Mouse (Mus musculus): Measurements from ENCODE around the gene Fgfr2.

The Fgfr2 gene

GRCm38 (mm10) chr7:130262528-130263232 lies 2860.5 kb downstream of the Fgfr2 start:
- in situ Hi-C loops (cut with MboI, MseI) = no loop called here

- in situ Hi-C loops (cut with MboI, MseI) = no loop called here
Observed at GRCm38 (mm10) chr7:130261684-130262527, 2861.2 kb downstream of the Fgfr2 start.

- in situ Hi-C loops (cut with MboI, MseI) = no loop called here
Observed at GRCm38 (mm10) chr7:130260905-130261683, 2862.1 kb downstream of the Fgfr2 start.

DNA sequence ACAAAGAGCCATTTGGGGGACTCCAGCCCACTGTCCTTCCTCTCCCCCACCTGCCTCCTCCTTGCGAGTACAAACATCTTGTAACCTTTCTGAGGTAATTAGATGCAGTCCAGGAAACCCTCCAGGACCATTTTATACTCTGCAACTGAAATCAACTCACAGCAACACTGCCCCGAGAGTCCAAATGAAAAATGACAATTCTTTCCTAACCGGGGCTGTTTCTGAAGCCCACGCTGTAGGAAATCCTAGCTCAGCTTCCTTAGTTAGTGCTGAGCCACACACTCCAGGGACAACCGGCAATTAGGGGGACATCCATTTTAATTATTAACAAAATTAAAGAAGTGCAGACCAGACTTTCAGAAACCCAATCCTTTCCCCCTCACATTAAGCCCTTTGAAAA lies 2863.1 kb downstream of the Fgfr2 start:
- in situ Hi-C loops (cut with MboI, MseI) = no loop called here

DNA sequence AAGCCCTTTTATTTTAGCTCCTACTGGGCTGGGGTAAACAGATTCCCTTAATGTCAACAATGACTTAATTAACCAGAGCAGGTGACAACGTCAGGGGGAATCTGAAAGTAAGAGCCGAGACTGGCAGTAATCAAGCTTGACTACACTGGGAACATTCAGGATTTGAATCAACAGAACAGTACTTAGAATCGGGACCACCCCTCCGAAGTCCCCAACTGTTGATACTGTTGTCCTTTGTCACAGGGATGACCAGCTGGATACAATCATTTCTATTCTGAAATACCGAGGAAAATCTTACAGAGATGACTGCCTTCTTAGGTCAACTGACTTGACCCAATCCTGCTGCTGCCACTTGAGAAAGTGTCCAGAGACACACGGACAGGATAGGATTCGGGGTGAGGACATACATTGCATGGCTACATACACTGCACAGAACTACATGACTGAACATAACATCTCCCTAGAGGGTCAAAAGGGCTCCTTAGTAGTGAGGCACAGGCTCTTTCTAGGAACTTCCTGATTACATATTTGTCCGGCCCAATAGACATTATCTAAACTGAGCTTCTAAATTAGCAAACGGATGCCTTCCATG lies 2864.3 kb downstream of the Fgfr2 start:
- in situ Hi-C loops (cut with MboI, MseI) = no loop called here

DNA sequence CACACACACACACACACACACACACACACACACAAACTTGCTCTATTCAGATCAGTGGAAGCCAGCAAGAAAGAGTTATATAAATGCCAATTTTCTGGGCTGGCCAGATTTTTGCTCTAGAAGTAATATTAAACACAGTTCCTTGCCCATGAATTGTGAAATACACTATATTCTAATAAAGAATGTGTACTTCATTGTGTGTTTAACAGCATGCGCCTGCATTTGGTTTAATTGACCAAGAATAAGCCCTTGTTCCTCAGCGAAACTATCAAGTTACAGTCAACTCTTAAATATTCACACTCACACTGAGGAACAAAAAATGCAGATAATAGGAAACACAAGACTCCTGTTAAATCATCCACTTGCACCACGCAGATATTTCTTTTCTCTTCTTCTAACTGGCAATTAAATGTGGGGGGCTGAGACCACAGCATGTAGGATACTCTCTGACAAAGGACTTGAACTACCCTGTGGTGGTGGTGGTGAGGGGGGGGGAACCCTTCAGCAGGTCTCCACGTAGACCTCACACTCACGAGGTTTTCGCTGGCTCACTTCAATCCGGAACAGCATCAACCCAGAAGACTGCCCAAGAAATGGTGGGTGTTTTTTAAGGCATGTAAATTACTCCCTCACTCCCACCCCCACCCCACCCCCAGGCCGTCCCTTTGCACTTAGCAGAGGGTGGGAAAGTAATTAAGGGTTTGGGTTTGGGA lies 2865.0 kb downstream of the Fgfr2 start:
- in situ Hi-C loops (cut with MboI, MseI) = no loop called here

DNA sequence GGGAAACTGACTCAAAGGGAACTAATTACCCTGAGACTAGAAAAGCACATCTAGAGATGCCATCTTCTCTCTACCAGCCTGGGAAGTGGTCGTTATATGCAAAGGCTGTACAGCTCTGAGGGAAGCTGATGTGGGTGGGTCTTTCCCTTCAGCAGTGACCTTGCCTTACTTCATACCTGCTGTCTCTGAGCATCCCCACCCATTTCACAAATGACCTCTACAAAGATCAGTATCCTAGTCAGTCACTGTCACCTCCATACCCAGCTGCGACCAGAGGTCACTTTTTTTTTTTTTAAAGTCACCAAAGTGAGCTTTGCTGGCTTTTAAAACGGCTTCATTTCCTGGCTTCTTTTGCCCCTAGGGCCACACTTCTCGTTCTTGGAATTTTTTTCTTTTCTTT lies 2869.9 kb downstream of the Fgfr2 start:
- in situ Hi-C loops (cut with MboI, MseI) = no loop called here

DNA sequence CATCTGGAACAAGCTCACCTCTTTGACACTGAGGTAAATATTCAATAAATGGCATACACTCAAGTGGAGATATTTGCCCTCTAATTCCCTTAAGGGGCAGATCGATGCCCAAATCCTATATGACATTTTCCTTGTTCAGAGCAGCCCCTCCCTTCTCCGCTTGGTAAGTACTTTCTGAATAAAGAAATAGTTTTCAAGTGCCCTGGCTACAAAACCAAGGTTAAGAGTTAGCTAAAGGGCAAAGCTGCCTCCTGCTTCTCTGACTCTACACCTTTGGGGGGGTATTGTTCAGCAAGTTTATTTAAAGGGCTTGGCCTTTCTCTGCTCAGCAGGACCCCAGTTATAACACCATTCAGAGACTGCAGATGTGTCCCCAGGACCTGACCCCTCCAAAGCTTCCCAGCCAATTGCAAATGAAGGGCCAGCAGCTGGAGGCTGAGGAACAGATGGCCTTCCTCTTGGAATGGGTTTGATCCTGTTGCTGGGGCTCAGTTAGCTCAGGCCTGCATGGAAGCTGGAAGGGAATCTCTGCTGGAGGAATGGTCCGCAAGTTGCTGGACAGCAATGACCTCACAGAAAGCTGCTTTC lies 2871.1 kb downstream of the Fgfr2 start:
- in situ Hi-C loops (cut with MboI, MseI) = no loop called here

GRCm38 (mm10) chr7:130250994-130251393 lies 2872.2 kb downstream of the Fgfr2 start:
- in situ Hi-C loops (cut with MboI, MseI) = no loop called here

- in situ Hi-C loops (cut with MboI, MseI) = no loop called here
Observed at GRCm38 (mm10) chr7:130248403-130248802, 2874.7 kb downstream of the Fgfr2 start.

GRCm38 (mm10) chr7:130247831-130248230 lies 2875.3 kb downstream of the Fgfr2 start:
- in situ Hi-C loops (cut with MboI, MseI) = no loop called here

GRCm38 (mm10) chr7:130246483-130246882 lies 2876.7 kb downstream of the Fgfr2 start:
- in situ Hi-C loops (cut with MboI, MseI) = no loop called here

- in situ Hi-C loops (cut with MboI, MseI) = no loop called here
Observed at GRCm38 (mm10) chr7:130244545-130244944, 2878.6 kb downstream of the Fgfr2 start.

GRCm38 (mm10) chr7:130243811-130244210 lies 2879.3 kb downstream of the Fgfr2 start:
- in situ Hi-C loops (cut with MboI, MseI) = no loop called here

GRCm38 (mm10) chr7:130240191-130240590 lies 2883.0 kb downstream of the Fgfr2 start:
- in situ Hi-C loops (cut with MboI, MseI) = no loop called here

GRCm38 (mm10) chr7:130237244-130237643 lies 2885.9 kb downstream of the Fgfr2 start:
- in situ Hi-C loops (cut with MboI, MseI) = no loop called here

GRCm38 (mm10) chr7:130233777-130234176 lies 2889.4 kb downstream of the Fgfr2 start:
- in situ Hi-C loops (cut with MboI, MseI) = no loop called here

DNA sequence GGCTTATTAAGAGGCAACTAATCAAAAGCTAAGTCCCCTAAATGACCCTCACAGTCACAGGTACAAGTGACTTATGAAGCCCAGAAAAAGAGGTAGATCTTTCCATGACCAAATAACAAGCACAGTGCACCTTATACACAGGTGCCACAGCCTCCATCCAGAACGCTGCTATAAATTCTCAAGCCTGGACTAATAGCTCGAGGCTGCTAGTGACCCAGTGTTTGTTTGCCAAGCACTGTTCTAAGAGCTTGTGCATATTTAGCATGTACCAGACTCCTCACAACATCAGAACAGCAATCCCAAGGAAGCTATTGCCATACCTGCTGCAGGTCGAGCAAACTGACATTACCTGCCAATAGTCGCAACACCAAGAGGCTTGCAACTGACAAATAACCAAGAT lies 2893.1 kb downstream of the Fgfr2 start:
- in situ Hi-C loops (cut with MboI, MseI) = no loop called here

GRCm38 (mm10) chr7:130225227-130225626 lies 2897.9 kb downstream of the Fgfr2 start:
- in situ Hi-C loops (cut with MboI, MseI) = no loop called here

GRCm38 (mm10) chr7:130222633-130223354 lies 2900.4 kb downstream of the Fgfr2 start:
- in situ Hi-C loops (cut with MboI, MseI) = no loop called here

Data from T-helper 17 cell (primary cell).